Mouse (Mus musculus): ENCODE measurements around the gene Aqp9. TPM values are rescaled to one million over a fixed set of nuclear protein-coding genes. Genes with fewer than 3 reads are reported as not detected.

Gene Aqp9
- polyA plus RNA-seq, 1 experiment: 1.5 TPM

GRCm38 (mm10) chr9:71066491-71066890 lies 102.0 kb downstream of the Aqp9 start:
- Histone ChIP-seq H3K4me1 (replicated peaks; ENCODE audit: control insufficient read depth, insufficient read depth, low read length) (peaks cover 19% of the 10 kb centered on the region), H3K36me3 (ENCODE audit: control insufficient read depth, insufficient read depth, low read length) (no peaks in the 10 kb centered on the region), H3K27me3 (ENCODE audit: control insufficient read depth, insufficient read depth, low read length) (no peaks in the 10 kb centered on the region), H3K4me3 (ENCODE audit: control insufficient read depth, insufficient read depth, low read length) (no peak overlapping the region), H3K27ac (ENCODE audit: control insufficient read depth, insufficient read depth, low read length) (no peak overlapping the region)
- WGBS: 94% methylated on average over 7 of the region's 7 CpGs
- no peak for DNase-seq
- no peak for TF ChIP-seq CTCF (IDR thresholded peaks at IDR 0.05; ENCODE audit: borderline replicate concordance, control insufficient read depth, extremely low read depth, insufficient read depth, low read length, poor library complexity)
- no peak for TF ChIP-seq POLR2A (IDR thresholded peaks at IDR 0.05; ENCODE audit: control insufficient read depth, extremely low read depth, insufficient read depth, low read length, poor library complexity)

GRCm38 (mm10) chr9:71065343-71065875 lies 103.1 kb downstream of the Aqp9 start:
- DNase-seq: no peak

GRCm38 (mm10) chr9:71064291-71064840 lies 104.1 kb downstream of the Aqp9 start:
- no peak for TF ChIP-seq CTCF (IDR thresholded peaks at IDR 0.05; ENCODE audit: borderline replicate concordance, control insufficient read depth, extremely low read depth, insufficient read depth, low read length, poor library complexity)
- TF ChIP-seq POLR2A (IDR thresholded peaks at IDR 0.05; ENCODE audit: control insufficient read depth, extremely low read depth, insufficient read depth, low read length, poor library complexity): no peak
- H3K27ac ChIP-seq (ENCODE audit: control insufficient read depth, insufficient read depth, low read length): no peak overlapping the region
- H3K36me3 ChIP-seq (ENCODE audit: control insufficient read depth, insufficient read depth, low read length): no peaks in the 10 kb centered on the region
- 91% methylated on average over 8 of the region's 8 CpGs for WGBS
- no peak for DNase-seq
- H3K4me1 ChIP-seq (replicated peaks; ENCODE audit: control insufficient read depth, insufficient read depth, low read length): peaks cover 19% of the 10 kb centered on the region
- H3K4me3 ChIP-seq (ENCODE audit: control insufficient read depth, insufficient read depth, low read length): no peak overlapping the region
- no peaks in the 10 kb centered on the region for H3K27me3 ChIP-seq (ENCODE audit: control insufficient read depth, insufficient read depth, low read length)

More at GRCm38 (mm10) chr9:71065343-71065875, 103.1 kb downstream of the Aqp9 start:
- Histone ChIP-seq H3K36me3 (ENCODE audit: control insufficient read depth, insufficient read depth, low read length) (no peaks in the 10 kb centered on the region), H3K27me3 (ENCODE audit: control insufficient read depth, insufficient read depth, low read length) (no peaks in the 10 kb centered on the region), H3K4me1 (replicated peaks; ENCODE audit: control insufficient read depth, insufficient read depth, low read length) (peaks cover 19% of the 10 kb centered on the region), H3K4me3 (ENCODE audit: control insufficient read depth, insufficient read depth, low read length) (no peak overlapping the region), H3K27ac (ENCODE audit: control insufficient read depth, insufficient read depth, low read length) (no peak overlapping the region)
- TF ChIP-seq CTCF (IDR thresholded peaks at IDR 0.05; ENCODE audit: borderline replicate concordance, control insufficient read depth, extremely low read depth, insufficient read depth, low read length, poor library complexity): no peak
- TF ChIP-seq POLR2A (IDR thresholded peaks at IDR 0.05; ENCODE audit: control insufficient read depth, extremely low read depth, insufficient read depth, low read length, poor library complexity): no peak
- WGBS: 13% methylated on average over 6 of the region's 6 CpGs

- Histone ChIP-seq H3K4me3 (ENCODE audit: control insufficient read depth, insufficient read depth, low read length) (no peak overlapping the region), H3K27ac (ENCODE audit: control insufficient read depth, insufficient read depth, low read length) (no peak overlapping the region), H3K27me3 (ENCODE audit: control insufficient read depth, insufficient read depth, low read length) (no peaks in the 10 kb centered on the region), H3K4me1 (replicated peaks; ENCODE audit: control insufficient read depth, insufficient read depth, low read length) (peaks cover 19% of the 10 kb centered on the region), H3K36me3 (ENCODE audit: control insufficient read depth, insufficient read depth, low read length) (no peaks in the 10 kb centered on the region)
- TF ChIP-seq POLR2A (IDR thresholded peaks at IDR 0.05; ENCODE audit: control insufficient read depth, extremely low read depth, insufficient read depth, low read length, poor library complexity): no peak
- no peak for TF ChIP-seq CTCF (IDR thresholded peaks at IDR 0.05; ENCODE audit: borderline replicate concordance, control insufficient read depth, extremely low read depth, insufficient read depth, low read length, poor library complexity)
- DNase-seq: no peak
Measured at GRCm38 (mm10) chr9:71063551-71063950, 104.9 kb downstream of the Aqp9 start.

- H3K27me3 ChIP-seq (ENCODE audit: control insufficient read depth, insufficient read depth, low read length): no peaks in the 10 kb centered on the region
- 89% methylated on average over 4 of the region's 4 CpGs for WGBS
- no peak for TF ChIP-seq CTCF (IDR thresholded peaks at IDR 0.05; ENCODE audit: borderline replicate concordance, control insufficient read depth, extremely low read depth, insufficient read depth, low read length, poor library complexity)
- TF ChIP-seq POLR2A (IDR thresholded peaks at IDR 0.05; ENCODE audit: control insufficient read depth, extremely low read depth, insufficient read depth, low read length, poor library complexity): no peak
- H3K27ac ChIP-seq (ENCODE audit: control insufficient read depth, insufficient read depth, low read length): no peak overlapping the region
- no peak for DNase-seq
- H3K4me3 ChIP-seq (ENCODE audit: control insufficient read depth, insufficient read depth, low read length): no peak overlapping the region
- H3K36me3 ChIP-seq (ENCODE audit: control insufficient read depth, insufficient read depth, low read length): no peaks in the 10 kb centered on the region
- peaks cover 19% of the 10 kb centered on the region for H3K4me1 ChIP-seq (replicated peaks; ENCODE audit: control insufficient read depth, insufficient read depth, low read length)
Measured at GRCm38 (mm10) chr9:71062976-71063375, 105.5 kb downstream of the Aqp9 start.

- TF ChIP-seq POLR2A (IDR thresholded peaks at IDR 0.05; ENCODE audit: control insufficient read depth, extremely low read depth, insufficient read depth, low read length, poor library complexity) (no peak), CTCF (IDR thresholded peaks at IDR 0.05; ENCODE audit: borderline replicate concordance, control insufficient read depth, extremely low read depth, insufficient read depth, low read length, poor library complexity) (no peak)
- DNase-seq: no peak
- Histone ChIP-seq H3K27me3 (ENCODE audit: control insufficient read depth, insufficient read depth, low read length) (no peaks in the 10 kb centered on the region), H3K36me3 (ENCODE audit: control insufficient read depth, insufficient read depth, low read length) (no peaks in the 10 kb centered on the region), H3K27ac (ENCODE audit: control insufficient read depth, insufficient read depth, low read length) (no peak overlapping the region), H3K4me1 (replicated peaks; ENCODE audit: control insufficient read depth, insufficient read depth, low read length) (peaks cover 19% of the 10 kb centered on the region), H3K4me3 (ENCODE audit: control insufficient read depth, insufficient read depth, low read length) (no peak overlapping the region)
Measured at GRCm38 (mm10) chr9:71062301-71062700, 106.2 kb downstream of the Aqp9 start.

Other genes starting within 250 kb of the Aqp9 start
- gene Lipc, start 216.5 kb downstream of the Aqp9 start, polyA plus RNA-seq (2012; rRNA removed): 0.98 and 1.2 TPM in 2 replicates
- 0.82 and 2.3 TPM in 2 replicates for gene Aldh1a2, start 47.1 kb upstream of the Aqp9 start, polyA plus RNA-seq (2012; rRNA removed)

Measured in thymus, adult 2 months (tissue).